Mouse (Mus musculus): ENCODE measurements at regions not wholly inside any gene's neighbourhood (a gene's known extent, or its start where the extent isn't known, plus 50 kb on each side); places are given as distances from the start of the nearest gene placed in this dataset.

DNA sequence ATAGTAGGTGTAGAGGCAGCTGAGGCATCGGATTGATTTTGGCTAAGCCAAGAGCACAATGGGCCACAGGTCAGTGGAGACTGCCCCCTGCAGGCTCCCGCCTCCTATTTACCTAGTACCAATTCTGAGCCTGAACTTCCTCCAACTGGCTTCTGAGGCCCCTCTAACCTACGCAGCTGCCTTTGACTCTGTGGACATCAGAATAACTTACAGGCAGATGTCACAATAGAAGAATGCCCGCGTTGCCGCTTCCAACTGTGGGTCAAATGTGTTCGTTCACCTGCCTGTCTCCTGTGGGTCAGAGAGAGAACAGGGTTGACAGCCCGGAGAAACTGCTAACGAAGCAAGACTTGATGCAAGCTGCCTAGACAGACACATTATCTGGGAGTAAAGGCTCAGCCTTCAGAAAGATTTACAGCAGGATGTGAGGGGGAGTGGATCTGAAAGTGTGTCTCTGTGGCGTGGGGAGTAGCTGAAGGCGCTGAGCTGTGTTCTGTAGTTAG, 153.2 kb downstream of the Gm10260 start:
- ATAC-seq: no peak

- ATAC-seq: no peak
These were observed 156.0 kb downstream of the Gm10260 start for GRCm38 (mm10) chr13:97604451-97604850.

- ATAC-seq: no peak
These were observed 159.2 kb downstream of the Gm10260 start for GRCm38 (mm10) chr13:97601135-97601730.

DNA sequence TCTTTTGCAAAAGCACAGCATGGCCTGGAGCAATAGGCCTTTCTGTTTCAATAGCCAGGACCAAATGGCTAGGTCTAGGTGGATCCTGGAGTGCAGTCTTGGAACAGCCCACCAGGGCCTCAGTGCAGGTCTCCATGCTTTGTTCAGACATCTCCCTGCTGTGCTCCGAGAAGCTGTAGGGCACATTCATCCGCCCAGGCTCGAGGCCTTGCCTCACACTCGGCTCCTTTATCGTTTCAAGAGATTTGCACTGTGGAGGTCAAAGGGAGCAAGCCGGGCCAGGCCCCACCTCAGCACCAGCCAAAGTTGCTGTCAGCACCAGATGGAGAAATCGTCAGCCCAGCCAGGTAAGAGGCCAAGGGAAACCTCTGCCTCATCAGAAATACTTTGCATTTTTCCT, 160.3 kb downstream of the Gm10260 start:
- no peak for ATAC-seq

GRCm38 (mm10) chr13:97598507-97599431, 161.7 kb downstream of the Gm10260 start:
- no peak for ATAC-seq

GRCm38 (mm10) chr13:97594851-97595250, 165.6 kb downstream of the Gm10260 start:
- ATAC-seq: no peak

DNA sequence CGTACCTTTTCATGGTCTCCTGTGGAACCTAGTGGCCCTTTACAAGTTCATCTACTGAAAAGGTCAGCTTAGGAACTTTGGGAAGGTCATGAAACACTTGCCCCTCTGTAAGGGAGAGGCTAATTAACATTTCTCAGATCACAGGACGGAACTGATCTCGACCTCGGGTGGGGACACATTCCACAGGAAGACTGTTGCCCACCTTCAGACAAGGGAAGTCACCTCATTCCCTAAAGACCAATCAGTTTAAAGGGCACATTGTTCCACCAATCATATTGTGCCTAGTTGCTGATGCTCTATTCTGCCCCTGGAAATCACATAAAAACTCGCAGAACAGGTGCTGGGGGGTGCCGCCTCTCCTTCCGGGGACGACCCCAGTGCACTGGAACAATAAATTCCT, 170.8 kb downstream of the Gm10260 start:
- ATAC-seq: no peak

GRCm38 (mm10) chr13:97588085-97588484, 172.3 kb downstream of the Gm10260 start:
- ATAC-seq: no peak

- ATAC-seq: no peak
These were observed 173.3 kb downstream of the Gm10260 start for GRCm38 (mm10) chr13:97587088-97587487.

DNA sequence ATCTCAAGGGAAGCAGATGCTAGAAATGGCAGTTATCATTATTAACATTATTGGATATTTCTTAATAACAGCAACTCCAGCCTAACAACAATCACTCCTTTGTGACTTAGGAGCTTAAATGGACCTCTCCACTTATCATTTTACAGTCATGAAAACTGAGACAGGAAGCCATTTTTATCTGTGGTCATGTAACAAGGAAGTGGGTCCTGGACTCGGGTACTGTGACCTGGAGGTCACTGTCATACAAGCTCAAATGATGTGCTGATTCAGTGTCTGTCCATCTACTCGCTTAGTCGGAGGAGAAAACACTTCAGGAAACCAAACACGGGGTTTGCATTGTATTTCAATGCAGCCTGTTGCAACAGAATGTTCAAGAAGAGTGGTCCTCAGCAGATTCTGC, 176.4 kb downstream of the Gm10260 start:
- no peak for ATAC-seq

DNA sequence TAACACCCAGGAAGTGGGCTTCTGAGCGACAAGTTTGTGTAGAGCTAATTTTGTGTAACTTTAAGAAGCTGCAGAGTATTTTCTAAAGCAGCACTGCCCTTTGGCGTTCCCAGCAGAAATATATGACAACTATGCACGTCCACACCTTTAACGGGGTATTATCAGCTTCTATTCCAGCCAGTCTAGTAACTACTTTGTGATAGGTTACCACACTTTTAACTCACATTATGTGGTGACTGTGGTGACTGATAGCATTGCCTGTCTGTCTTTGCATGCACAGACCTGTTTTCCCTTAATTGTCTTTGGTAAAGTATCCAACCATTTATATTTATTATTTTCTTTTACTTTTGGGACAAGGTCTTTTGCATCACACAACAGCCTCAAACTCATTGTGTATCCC, 179.1 kb downstream of the Gm10260 start:
- no peak for ATAC-seq

DNA sequence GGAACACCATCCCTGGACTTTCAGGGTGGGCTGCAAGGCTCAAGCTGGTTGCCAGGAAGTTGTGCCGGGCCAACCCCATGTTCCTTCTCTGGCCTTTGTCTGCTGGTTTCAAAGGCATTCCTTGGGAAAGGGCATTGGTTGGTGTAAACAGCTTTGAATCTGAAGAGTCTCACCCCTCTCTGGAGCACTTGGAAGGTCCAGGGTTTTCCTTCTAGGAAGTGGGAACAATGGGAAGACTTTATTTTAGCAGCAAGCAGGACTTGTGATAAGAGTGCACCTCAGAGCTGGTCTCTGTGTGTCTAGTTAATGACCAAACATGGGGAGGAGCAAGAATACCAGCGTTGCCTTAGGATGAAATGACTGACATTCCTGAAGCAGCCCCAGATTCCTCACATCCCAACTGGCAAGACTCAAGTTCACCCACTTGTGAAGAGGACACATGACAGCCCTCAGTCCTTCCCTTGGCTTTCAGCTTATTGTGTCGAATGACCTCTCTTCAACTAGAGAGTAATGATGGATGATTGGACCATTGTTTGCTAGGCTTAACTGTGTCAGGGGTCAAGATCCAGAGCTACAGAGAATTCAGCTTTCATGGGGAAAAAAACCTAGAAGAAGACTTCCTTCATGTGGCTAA, 180.1 kb downstream of the Gm10260 start:
- ATAC-seq: no peak

DNA sequence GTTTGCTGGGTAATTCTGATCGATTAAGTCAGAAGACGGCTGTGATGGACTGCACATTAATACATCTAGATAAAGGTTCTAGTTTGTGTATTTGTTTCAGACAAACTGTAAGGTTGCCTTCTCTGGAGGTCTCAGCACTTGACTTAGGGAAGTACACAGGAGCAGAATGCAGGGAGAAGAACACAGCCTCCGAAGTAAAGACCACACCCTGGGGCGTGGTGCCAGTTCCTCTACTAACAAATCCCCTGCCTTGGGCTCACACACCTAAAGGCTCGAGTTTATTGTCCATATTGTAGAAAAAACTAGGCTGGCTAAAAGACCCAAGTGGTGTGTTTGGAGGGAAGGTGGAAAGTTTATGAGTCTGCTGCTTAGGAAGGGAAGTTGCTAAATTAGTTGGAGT, 181.8 kb downstream of the Gm10260 start:
- no peak for ATAC-seq

DNA sequence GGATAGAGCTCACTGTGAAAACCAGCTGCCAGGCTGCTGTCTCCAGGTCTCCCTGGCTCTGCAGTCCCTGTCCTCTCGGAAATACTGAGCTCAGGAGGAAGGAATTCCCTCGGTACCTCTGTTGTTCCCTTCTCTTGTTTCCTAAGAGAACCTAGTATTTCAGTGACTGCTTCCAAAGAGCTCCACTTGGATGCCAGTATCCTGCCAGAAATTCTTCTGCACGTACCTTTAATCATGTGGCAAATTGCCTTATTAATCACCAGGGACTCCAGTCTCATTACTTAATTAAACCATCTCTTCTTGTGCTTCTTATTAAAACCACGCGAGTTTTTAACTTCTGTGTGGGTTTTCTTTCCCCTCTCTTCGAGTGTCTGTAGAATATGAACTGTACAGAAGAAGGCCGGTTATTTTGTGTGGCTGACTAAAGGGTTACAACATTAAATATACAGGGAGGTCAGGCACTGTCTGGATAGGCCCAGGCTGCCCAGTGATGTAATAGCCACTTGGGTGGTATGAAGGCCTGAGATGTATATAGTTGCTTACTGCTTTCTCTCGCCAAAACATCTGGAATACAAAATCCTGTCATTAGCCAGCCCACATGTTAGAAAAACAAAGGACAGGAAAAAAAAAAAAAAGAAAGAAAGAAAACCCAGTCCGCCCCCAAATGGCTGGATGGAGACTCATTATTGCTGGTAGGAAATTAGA, 183.2 kb downstream of the Gm10260 start:
- ATAC-seq: no peak

- ATAC-seq: no peak
These were observed 186.8 kb downstream of the Gm10260 start for GRCm38 (mm10) chr13:97573601-97574000.

DNA sequence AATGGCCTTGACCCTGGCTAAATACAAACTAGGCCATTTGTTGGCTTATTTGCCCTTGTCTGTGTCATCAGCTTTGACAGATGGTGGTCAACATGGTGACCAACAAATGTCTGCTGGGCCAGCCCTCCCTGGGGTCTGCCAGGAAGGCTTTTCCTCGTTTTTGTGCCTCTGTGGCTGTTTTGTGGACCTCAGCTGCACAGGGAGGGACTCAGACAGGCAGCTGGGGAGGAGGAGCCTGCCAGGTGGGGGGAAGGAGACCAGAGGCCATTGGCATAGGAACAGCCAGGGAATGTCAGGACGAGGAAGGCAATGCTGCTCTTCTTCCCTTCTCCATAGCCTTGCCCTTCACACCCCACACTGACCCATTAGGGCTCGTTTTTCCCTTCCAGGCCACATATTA, 188.1 kb downstream of the Gm10260 start:
- no peak for ATAC-seq

DNA sequence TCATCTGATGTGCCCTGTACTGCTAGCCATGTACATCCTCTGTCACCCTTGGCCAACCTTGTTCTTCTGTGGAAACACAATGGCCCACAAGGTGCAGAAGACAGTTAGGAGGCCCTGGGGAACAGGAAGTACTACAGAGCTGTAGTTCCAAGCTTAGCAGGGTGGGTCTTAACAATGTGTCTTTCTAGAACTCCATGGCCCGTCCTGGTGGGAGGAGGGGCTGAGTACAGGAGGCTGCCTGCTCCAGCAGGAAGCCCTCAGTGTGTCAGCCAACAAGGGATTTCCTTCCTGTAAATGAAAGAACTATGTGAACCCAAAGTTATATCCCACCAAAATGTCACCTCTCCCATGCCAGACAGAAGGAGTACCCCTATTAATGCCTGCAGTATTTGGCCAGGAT, 190.4 kb downstream of the Gm10260 start:
- no peak for ATAC-seq

DNA sequence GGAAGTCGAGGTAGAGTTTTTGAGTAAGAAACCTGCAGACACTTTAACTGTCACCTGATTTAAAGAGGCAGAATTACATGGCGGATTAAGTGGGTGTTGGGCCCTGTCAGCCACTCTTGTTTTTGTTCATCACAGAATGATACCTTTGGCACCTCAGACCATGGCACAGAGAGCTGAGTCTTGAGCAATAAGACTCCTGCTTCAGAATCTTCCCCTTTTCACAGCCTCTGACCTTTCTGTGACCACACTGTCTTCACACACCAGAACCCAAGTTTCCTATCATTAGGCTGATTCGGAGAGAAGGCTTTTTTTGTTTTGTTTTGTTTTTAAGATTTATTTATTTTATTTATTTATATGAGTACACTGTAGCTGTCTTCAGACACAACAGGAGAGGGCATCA, 192.8 kb downstream of the Gm10260 start:
- ATAC-seq: no peak

- ATAC-seq: no peak
These were observed 194.4 kb downstream of the Gm10260 start for GRCm38 (mm10) chr13:97566071-97566470.

DNA sequence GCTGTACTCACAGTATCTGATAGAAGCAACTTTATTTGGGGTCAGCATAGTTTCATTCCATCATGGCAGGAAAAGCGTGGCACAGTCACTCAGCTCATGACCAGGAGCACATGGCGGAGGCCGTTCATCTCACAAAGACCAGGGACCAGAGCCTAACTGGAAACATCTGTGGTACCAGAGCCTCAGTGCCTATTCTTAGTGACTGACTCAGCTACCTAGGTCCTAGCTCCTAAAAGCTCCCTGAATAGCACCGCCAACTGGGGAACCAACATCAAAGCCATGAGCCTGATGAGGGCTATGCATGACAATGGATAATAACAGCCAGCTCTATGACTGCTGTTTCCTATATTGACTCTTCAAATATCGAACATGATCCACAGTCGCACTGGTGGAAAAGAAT, 198.2 kb downstream of the Gm10260 start:
- no peak for ATAC-seq

DNA sequence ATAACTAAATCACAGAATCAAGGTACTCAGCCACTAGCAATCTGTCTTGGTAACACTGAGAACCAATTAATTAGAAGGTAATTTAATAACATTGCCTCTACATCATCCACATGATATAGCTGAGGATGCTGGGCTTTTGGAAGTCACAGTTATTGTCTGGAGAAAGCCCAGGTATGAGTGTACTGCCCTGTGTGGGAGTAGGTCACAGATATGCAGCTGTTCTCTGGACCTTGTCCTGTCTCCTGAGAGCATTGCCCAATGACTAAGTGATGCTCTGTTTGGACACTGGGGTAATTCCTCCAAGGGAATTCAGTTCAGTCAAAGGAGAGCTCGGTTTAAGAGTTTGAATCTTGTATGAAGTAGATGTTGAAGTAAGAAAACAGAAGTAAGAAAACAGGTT, 199.6 kb downstream of the Gm10260 start:
- no peak for ATAC-seq

GRCm38 (mm10) chr13:97559611-97560385, 200.6 kb downstream of the Gm10260 start:
- no peak for ATAC-seq

Data from inflammation-experienced regulatory T-cells, adult 6 months (primary cell).